Mouse (Mus musculus) yolk sac, embryonic 10.5 days (tissue): ENCODE measurements around the gene Fcrlb.
"Not testable (repeated sequence)": the region's sequence is repeated elsewhere in the genome, so short reads cannot be mapped to it uniquely, and the experiment has no call there.

Experiments used
- DNase-seq: peaks from one replicate; pipeline ENCODE4 v3.0.0-alpha.2; 2017; ENCODE audit warnings: low spot score

Gene Fcrlb

DNA sequence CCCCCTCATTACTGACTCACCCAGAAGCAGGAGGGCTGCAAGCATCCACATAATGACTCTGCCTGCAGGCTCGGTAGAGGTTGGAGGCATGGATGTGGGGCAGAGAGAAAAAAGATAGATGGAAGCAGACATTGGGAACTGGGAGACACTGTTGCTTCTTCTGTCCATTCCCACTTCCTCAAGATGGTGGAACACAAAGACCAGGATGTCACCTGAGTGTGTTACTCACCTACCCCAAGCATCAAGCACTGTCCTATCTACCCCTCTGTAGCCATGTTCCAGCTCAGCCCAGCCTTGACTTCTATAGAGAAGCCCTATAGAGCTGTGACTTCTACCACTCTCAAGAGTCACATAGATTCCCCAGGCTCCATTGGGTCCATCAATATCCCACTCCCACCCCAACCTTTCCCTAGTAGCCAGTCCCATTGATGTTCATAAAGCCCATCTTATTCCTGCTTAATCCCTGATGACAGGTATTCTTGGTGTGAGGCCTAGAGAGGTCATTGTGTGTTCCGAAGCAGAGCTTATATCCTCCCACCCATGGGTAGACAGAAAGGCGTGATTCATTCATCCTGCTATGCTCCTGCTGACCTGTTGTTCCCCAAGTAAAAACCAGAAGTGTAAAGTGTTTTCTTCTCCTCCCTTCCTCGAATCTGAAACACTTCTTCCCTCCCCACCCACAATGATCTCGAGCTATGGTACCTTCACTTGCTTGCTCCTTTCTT, at the start of gene Fcrlb:
Gene Fcrlb, minus strand, starts transcription at position 51 of the 725 bp plus-strand sequence.
- no peak for DNase-seq

DNA sequence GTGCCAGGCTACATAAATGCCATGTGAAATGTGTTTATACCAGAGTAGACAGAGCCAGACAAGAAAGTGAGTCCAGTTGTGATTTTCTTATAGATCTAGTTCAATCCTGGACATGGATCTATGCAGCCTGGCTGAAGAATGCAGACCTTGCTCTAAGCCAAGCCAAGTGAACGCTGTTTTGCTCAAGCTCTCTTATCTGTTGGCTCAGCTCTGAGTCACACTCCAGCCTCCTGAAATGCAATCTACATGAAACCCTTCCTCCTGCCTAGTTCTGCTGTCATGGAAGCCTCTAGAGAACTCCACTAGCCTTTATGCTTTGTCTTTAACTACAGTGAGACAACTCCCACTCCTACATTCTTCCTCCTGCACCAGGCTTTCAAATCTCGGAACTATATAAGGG, 49.6 kb upstream of the Fcrlb start:
- DNase-seq = peak; percentile 10

DNA sequence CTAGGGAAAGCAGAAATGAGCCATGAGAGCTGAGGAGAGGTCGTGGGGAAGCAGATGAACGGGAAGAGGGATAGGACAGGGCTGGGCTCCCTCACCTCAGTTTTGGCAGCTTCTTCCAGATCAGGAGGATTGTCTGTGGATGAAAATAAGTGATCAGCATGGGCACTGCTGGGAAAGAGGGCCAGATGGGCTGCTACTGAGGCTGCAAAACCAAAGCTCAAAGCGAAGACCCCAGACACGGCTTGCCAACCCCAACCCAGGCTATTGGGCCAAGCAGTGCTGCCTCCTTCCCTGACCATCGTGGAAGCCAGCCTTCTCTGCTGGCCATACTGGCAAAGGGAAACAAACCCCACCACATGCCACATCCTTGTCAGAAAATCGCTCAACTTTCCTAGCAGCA, 48.4 kb upstream of the Fcrlb start:
- no peak for DNase-seq

DNA sequence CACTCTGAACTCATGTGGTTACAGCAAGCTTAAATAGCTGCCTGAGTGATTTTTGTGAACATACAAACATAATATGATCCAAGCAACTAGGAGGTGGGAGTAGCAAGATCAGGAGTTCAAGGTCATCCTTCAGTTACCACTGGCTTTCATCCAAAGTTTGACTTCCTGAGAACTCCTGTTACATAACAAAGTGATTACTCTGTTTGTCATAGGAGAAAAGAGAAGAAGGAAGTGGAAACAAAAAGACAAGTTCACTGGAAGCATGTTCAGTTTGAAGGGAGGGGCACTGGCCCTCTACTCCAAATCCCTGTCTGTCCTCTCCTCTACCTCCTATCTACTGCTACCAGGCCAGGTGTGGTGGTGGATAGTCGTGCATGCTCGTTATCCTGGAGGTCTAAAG, 47.0 kb upstream of the Fcrlb start:
- DNase-seq = no peak

DNA sequence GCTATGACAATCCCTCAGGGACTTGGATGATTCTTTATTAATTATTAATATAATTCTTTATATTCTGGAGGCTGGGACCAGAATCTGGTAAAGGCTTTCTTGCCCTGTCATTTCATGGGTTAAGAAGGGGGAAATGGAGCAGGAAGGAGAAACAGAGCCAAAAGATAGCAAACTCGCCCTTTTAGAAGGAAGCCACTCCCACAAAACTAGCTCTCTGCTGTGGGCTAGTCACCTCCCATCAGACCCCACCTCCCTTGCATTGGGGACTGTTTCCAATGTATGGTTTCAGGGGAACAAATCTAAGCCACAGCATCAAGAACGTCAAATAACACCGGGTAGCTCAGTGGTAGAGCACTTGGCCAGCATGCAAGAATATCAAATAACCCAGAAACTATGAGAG, 45.5 kb upstream of the Fcrlb start:
- DNase-seq = no peak

DNA sequence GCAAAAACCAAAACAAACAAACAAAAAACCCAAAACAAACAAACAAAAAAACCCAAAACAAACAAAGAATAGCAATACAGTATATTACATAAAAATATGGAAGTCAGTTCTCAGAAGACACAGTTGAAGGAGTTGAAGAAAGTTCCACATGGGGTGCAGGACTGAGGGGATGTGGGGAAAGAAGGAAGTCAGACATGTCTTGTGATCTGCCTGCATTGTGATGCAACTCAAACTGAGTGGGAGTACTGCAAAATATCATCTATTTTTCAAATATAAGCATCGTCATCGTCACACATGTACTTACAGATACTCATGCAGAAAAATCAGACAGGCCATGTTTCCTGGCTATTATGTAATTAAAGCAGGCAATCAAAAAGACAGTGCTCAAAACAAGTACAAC, 40.5 kb upstream of the Fcrlb start:
- no peak for DNase-seq

DNA sequence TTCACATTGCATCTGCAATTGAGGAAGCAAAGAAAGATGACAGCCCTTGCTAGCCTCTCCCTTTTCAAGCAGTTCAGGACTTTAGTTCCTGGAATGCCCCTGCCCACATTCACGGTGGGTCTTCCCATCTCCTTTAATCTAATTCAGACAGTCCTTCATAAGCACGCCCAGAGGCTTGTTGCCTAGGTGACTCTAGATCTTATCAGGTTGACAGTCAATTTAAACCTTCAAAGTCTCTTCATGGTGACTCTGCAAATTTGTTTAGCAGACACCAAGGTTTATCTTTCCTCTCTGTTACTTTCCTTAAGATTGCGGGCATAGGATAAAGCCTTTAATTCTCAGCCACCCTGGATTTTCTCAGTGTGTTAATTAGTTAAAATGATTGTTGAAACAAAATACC, 38.0 kb upstream of the Fcrlb start:
- no peak for DNase-seq

DNA sequence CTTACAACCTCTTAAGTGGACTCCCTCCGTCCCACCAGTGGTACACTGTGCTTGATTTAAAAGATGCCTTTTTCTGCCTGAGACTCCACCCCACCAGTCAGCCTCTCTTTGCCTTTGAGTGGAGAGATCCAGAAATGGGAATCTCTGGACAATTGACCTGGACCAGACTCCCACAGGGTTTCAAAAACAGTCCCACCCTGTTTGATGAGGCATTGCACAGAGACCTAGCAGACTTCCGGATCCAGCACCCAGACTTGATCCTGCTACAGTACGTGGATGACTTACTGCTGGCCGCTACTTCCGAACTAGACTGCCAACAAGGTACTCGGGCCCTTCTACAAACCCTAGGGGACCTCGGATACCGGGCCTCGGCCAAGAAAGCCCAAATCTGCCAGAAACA, 32.2 kb upstream of the Fcrlb start:
- not testable (repeated sequence) for DNase-seq

DNA sequence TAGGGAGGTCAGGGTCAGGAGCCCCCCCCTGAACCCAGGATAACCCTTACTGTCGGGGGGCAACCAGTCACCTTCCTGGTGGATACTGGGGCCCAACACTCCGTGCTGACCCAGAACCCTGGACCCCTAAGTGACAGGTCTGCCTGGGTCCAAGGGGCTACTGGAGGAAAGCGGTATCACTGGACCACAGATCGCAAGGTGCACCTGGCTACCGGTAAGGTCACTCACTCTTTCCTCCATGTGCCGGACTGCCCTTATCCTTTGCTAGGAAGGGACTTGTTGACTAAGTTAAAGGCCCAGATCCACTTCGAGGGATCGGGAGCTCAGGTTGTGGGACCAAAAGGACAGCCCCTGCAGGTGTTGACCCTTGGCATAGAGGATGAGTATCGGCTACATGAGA, 31.4 kb upstream of the Fcrlb start:
- DNase-seq = not testable (repeated sequence)

DNA sequence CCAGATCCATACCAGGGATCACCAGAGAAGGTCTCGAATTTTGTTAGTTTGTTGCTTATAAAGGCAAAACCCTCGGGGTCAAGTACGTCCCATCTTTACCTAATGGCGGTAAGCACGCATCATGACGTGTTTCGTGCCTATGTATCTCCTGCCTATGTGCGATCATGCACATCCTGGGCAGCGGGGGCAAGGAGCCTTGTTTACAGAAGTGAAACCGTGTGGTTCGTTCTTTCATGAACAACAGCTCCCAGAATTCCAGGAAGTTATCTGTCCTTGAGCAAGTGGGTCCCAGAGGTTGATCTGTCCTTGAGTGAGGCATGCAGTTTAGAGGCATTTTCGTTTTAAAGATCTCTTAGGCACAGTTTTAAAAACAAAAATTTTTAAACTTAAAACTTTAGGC, 26.5 kb upstream of the Fcrlb start:
- no peak for DNase-seq

DNA sequence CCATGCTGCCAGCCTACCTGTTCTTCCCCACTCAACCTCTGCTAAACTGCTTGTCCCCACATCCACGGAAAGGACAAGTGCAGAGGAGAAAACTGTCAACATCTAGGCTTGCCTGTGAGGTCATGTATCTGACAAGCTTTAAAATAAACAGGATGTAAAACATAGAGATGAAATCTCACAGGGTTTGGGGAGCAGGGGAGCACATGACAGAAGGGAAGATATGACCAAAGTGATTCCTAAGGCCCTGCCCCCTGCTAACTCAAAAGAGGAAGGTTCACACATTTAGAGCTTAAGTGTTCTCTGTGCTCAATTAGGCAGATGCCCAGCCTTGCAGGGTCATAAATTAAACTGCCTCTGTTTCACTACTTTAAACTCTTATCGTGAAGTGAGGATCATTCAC, 21.6 kb upstream of the Fcrlb start:
- no peak for DNase-seq

DNA sequence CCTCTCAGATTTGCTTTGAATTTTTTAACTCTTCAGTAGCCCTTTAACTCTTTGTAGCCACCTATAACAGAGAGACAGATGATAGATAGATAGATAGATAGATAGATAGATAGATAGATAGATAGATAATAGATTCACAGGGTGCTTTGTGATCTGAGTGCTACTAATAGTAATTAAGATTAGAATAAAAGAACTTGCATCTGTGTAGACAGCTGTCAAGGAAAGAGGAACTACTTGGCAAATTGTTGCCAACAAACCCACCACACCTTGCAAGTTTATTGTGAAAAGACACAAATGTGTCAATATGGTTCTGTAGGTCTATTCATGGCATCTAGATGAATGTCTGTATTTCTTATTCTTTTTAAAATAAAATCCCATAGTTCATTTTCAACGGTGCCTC, 21.2 kb upstream of the Fcrlb start:
- DNase-seq = no peak

DNA sequence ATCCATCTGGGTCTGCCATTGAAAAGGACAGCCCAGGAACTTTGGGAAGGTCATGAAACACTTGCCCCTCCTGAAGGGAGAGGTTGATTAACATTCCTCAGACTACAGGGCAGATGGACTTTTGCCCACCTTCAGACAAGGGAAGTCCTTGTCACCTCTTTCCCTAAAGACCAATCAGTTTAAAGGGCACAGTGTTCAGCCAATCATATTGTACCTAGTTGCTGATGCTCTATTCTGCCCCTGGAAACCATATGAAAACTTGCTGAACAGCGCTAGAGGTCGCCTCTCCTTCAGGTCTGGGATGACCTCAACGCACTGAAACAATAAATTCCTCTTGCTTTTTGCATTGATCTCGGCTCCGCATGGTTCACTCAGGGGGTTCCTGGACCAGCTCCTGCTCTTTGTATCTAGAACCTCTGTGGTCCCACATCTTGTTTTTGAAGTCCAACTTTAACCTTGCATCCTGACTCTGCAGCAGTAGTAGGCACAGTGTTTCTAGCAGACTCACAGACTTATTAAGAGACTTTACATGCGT, 20.7 kb upstream of the Fcrlb start:
- no peak for DNase-seq

DNA sequence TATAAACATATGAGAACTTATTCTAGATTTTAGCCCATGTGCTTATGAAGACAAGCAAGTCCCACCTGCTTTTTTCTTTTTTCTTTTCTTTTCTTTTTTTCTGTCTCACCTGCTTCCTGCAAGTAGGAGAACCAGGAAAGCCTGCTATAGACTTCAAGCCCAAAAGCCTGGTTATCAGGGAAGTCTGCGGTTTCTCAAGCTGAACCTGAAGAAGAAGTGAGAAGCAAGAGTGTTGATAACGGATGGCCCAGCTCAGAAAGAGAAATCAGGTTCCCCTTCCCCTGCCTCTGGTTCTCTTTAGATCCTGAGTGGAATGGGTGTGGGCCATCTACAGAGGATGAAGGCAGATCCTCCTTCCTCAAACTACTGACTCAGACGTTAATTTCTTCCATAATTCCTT, 19.3 kb upstream of the Fcrlb start:
- DNase-seq = no peak

DNA sequence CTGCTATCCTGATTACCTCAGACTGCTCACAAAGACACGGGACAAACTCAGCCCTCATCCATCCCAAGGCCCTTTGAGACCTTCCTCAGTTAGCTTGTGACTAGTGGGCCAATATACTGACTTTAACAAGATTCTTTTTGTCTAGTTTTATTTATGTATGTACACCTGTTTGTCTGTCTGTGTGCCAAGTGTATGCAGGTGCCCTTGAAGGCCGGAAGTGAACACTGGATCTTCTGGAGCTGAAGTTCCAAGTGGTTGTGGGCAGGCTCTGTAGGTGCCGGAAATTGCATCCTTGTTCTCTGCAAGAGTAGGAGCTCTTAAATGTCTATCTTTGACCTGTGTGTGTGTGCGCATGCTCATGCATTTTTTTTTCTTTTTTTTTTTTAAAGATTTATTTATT, 16.5 kb upstream of the Fcrlb start:
- no peak for DNase-seq

DNA sequence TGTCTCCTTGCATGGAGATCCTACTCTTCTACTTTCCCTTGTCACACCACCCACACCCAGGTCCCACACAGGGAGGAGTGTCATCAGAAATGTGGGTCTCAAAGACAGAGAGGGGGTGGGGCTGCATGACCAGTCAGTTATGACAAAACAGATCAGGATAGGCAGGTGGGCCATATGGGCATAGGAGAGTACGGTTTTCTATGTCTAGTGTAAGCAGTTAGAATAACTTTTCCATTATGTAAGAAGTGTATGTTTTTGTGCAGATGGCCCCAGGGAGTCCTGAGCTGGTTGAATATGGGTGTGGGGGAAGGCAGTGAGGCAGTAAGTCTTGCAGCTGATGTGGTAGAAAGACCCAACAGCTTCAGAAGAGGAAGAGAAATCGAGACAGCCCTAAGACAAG, 15.7 kb upstream of the Fcrlb start:
- DNase-seq = no peak

DNA sequence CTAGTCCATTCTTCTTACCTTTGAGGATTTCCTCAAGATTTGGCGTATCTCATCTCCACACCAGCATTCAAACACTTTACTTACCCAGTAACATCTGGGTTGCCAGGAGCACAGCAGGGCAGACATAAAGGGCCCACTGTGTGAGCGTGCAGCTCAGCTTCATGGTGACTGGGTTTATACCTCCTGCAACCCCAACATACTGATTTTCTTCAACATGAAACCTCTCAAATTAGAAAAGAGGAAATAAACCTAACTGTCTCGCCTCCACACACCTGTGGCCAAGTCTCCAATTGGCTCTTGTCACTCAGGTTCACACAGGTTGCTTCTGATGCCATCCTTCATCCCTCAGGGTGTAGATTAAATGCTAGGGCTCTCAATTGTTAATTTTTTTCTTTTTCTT, 14.6 kb upstream of the Fcrlb start, which contains the start of gene Fcrla:
Gene Fcrla, minus strand, starts transcription at position 206 of the 400 bp plus-strand sequence.
- DNase-seq = no peak

DNA sequence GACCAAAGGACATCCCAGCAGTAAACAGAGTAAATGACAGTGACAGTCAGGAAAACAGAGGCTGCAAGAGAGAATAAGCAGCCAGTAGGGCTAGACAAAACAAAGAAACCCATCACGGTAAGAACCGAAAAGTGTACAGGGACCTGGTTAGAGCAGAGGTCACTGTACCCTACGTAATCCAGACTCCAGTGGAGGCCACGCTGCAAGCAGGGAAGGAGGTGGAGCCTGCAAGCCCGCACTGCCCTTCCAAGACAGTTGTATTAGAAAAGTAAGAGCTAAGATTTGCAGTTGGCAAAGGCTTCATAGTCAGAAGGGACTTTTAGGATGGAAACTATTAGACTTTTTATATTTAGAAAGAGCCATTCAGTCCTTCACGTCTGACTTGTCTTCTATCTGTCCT, 14.2 kb upstream of the Fcrlb start:
- DNase-seq = no peak

DNA sequence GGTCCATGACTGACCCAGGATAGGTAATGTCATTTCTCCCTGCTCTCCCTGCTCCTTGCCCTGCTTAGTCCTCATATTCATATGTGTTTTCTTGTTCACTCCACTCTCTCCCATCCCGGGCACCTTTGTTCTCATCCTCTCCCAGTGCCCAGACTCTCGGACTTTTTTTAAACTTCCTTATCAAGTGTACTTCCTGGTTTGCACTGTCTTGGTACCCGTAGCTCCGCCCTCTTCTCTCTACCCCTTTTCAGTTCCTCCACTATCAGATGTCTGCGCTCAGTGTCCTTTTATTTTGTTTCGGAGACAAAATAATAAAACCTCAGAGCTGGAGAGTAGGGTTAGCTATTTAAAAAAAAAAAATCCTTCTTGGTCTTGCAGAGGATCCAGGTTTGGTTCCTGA, 11.7 kb upstream of the Fcrlb start:
- DNase-seq = no peak

DNA sequence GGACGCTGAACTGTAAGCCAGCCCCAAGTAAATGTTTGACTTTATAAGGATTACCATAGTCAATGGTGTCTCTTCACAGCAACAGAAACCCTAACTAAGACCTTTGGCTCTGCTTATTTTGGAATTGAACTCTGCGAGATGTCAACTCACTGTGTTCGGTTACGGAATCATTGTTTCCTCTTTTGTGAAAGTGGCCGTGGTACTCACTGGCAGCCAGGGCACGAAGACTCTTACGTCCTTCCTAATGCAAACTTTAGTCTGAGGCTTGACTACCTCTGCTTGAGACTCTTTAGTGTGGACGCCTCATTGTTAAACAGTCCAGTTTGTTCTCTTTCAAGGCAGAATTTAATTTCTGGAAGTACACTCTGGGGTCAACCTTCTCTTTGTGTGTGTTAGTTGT, 6.6 kb upstream of the Fcrlb start:
- DNase-seq = no peak

DNA sequence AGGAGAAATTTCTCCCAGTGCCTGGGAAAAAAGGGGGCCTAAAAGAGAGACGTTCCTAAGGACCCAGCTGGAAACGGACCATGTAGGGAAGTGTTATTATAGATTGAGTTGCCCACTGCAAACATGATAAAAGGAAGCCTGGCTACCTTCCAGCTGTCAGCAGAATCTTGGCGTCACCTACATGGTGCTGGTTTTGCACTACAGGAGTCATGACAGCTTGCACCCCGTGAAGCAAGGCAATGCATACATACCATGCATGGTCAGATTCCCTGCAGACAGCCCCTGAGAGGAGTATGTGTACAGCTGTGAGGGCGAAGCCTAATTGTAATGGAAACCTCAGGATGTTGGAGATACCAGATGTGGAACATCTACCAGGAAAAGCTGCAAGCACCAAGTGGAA, 2.9 kb upstream of the Fcrlb start:
- DNase-seq = no peak

DNA sequence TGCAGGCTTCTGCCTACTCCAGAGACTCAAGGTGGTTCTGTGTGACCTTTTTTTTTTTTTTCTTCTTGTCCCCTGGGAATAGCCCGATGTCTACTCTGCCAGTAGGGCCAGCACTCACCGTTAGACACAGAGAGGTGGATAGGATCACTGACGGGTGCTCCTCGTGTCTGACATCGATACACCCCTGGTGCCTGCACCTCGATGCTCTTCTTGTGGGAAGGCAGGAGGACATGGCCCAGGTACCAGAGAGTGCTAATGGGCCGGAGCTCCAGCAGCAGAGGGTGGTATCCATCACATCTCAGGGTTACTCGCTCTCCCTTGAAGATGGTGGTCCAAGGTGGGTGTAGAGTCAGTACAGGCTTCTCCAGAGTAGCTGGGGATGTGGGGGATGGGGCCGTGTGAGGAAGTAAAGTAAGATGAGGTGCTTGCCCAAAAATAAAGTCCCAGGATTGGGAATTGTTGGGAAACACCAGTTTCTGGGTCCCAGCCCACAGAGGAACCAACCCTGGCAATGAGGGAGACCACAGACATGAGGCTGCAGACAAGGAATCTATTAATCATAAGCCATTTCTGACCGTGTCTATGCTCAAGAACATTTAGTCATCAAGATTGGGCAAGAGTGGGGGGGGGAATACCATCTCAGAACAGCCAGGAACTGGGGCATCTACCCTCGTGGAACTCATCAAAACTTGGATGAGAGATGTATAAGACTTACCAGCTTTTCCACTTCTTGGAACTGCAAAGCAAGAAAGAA, 657 bp downstream of the Fcrlb start:
- DNase-seq = no peak

DNA sequence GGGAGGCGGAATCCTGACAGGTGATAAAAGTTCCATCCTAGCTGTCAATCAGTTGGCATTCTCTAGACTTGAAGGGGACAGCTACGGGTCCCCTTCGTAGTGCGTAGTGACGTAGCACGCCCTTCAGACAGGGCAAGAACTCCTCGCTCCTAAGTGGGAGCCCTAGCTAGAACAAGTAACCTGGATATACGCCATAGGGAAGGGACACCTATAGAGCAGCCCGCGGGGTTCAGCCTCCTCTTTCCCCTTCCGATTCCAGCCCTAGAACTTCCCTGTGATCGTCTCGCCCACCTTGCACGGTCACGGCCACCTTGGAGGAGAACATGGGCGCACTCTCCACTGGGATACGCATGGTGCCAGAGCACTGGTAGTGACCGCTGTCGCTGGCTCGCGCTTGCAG, 4.4 kb downstream of the Fcrlb start:
- DNase-seq = no peak
